Mouse (Mus musculus) natural killer cell, adult 2 months (primary cell): Measurements from ENCODE around the gene Tubd1.
A peak's percentile ranks its signal among the peaks of the same experiment; 100 is the strongest.
"Not testable (repeated sequence)": the region's sequence is repeated elsewhere in the genome, so short reads cannot be mapped to it uniquely, and the experiment has no call there.

Source experiments
- DNase-seq, 2 experiments: peaks; one replicate each; pipeline ENCODE4 v3.0.0; 2022; ENCODE audit warnings: low spot score in 2 of 2

Gene Tubd1

GRCm38 (mm10) chr11:86544639-86545299 is at the start of gene Tubd1, which contains the start of gene Rps6kb1:
Gene Tubd1, plus strand, starts transcription at chr11:86544991.
Gene Rps6kb1, minus strand, starts transcription at chr11:86544805.
- peak; percentile 98 to 99 for DNase-seq

GRCm38 (mm10) chr11:86497356-86497755 is 47.4 kb upstream of the Tubd1 start:
- no peak for DNase-seq

- DNase-seq, result no peak
Observed at GRCm38 (mm10) chr11:86497908-86498307, 46.9 kb upstream of the Tubd1 start.

GRCm38 (mm10) chr11:86500795-86501194 is 44.0 kb upstream of the Tubd1 start:
- no peak for DNase-seq

- DNase-seq, result no peak
Observed at GRCm38 (mm10) chr11:86503121-86503520, 41.7 kb upstream of the Tubd1 start.

- DNase-seq, result no peak
Observed at GRCm38 (mm10) chr11:86507334-86507733, 37.5 kb upstream of the Tubd1 start.

- no peak for DNase-seq
Observed at GRCm38 (mm10) chr11:86507991-86508390, 36.8 kb upstream of the Tubd1 start.

GRCm38 (mm10) chr11:86516620-86517019 is 28.2 kb upstream of the Tubd1 start:
- DNase-seq, result no peak

GRCm38 (mm10) chr11:86517229-86517628 is 27.6 kb upstream of the Tubd1 start:
- DNase-seq, result no peak

GRCm38 (mm10) chr11:86519751-86520150 is 25.0 kb upstream of the Tubd1 start:
- DNase-seq, result no peak

- DNase-seq, result no peak
Observed at GRCm38 (mm10) chr11:86527528-86527927, 17.3 kb upstream of the Tubd1 start.

GRCm38 (mm10) chr11:86532834-86533233 is 12.0 kb upstream of the Tubd1 start:
- DNase-seq, result peak in 1 of 2 experiments; percentile 23

GRCm38 (mm10) chr11:86533302-86533701 is 11.5 kb upstream of the Tubd1 start:
- DNase-seq, result not testable (repeated sequence)

- DNase-seq, result no peak
Observed at GRCm38 (mm10) chr11:86534201-86534910, 10.4 kb upstream of the Tubd1 start.

- DNase-seq, result no peak
Observed at GRCm38 (mm10) chr11:86538786-86539185, 6.0 kb upstream of the Tubd1 start.

- no peak for DNase-seq
Observed at GRCm38 (mm10) chr11:86539716-86540475, 4.9 kb upstream of the Tubd1 start.

- no peak for DNase-seq
Observed at GRCm38 (mm10) chr11:86540476-86540845, 4.3 kb upstream of the Tubd1 start.

GRCm38 (mm10) chr11:86542851-86543250 is 1.9 kb upstream of the Tubd1 start:
- DNase-seq, result no peak

GRCm38 (mm10) chr11:86543960-86544638 is 692 bp upstream of the Tubd1 start:
- DNase-seq, result no peak

- DNase-seq, result no peak
Observed at GRCm38 (mm10) chr11:86545556-86545955, 765 bp downstream of the Tubd1 start.

GRCm38 (mm10) chr11:86547412-86547811 is 2.6 kb downstream of the Tubd1 start:
- peak; percentile 26 to 36 for DNase-seq

GRCm38 (mm10) chr11:86553525-86553924 is 8.7 kb downstream of the Tubd1 start:
- no peak for DNase-seq
